Mouse (Mus musculus): ENCODE measurements around the gene Akp3.

GRCm38 (mm10) chr1:87124673-87125072 is at the start of gene Akp3:
- TF ChIP-seq CEBPB (IDR thresholded peaks at IDR 0.05; ENCODE audit: insufficient read depth, poor library complexity, severe bottlenecking) (no peak), POLR2A (IDR thresholded peaks at IDR 0.05; ENCODE audit: insufficient read length, low read depth) (no peak), POLR2AphosphoS2 (IDR thresholded peaks at IDR 0.05; ENCODE audit: insufficient read length, low read depth) (no peak), MAX (IDR thresholded peaks at IDR 0.05; ENCODE audit: low read depth) (no peak), TCF12 (IDR thresholded peaks at IDR 0.05; ENCODE audit: insufficient read depth, poor library complexity, severe bottlenecking) (no peak), SRF (IDR thresholded peaks at IDR 0.05; ENCODE audit: control insufficient read depth, insufficient read length, low read depth) (no peak), E2F4 (IDR thresholded peaks at IDR 0.05; ENCODE audit: insufficient read depth) (no peak), USF1 (IDR thresholded peaks at IDR 0.05; ENCODE audit: low read depth) (no peak), REST (IDR thresholded peaks at IDR 0.05; ENCODE audit: insufficient read depth, insufficient read length) (no peak), MYOD1 (IDR thresholded peaks at IDR 0.05; ENCODE audit: control insufficient read depth in 1 of 3, insufficient read length in 2 of 3, low read depth in 2 of 3) (no peak), MYOG (IDR thresholded peaks at IDR 0.05; ENCODE audit: control insufficient read depth in 1 of 3, insufficient read depth in 1 of 3, insufficient read length in 2 of 3, low read depth in 2 of 3) (no peak), TCF3 (IDR thresholded peaks at IDR 0.05; ENCODE audit: insufficient read length, low read depth) (no peak)

All from myocyte (in vitro differentiated cells).